Mouse (Mus musculus) 3134 (cell line): Measurements from ENCODE around the gene Asphd2.
"Not testable (repeated sequence)": the region's sequence is repeated elsewhere in the genome, so short reads cannot be mapped to it uniquely, and the experiment has no call there.

Experiments
- DNase-seq: peaks from one replicate; pipeline ENCODE4 v3.0.0-alpha.2; 2011; ENCODE audit warnings: low spot score; ENCODE audit not compliant: insufficient read length; ENCODE audit errors: extremely low read depth

Asphd2 gene

DNA sequence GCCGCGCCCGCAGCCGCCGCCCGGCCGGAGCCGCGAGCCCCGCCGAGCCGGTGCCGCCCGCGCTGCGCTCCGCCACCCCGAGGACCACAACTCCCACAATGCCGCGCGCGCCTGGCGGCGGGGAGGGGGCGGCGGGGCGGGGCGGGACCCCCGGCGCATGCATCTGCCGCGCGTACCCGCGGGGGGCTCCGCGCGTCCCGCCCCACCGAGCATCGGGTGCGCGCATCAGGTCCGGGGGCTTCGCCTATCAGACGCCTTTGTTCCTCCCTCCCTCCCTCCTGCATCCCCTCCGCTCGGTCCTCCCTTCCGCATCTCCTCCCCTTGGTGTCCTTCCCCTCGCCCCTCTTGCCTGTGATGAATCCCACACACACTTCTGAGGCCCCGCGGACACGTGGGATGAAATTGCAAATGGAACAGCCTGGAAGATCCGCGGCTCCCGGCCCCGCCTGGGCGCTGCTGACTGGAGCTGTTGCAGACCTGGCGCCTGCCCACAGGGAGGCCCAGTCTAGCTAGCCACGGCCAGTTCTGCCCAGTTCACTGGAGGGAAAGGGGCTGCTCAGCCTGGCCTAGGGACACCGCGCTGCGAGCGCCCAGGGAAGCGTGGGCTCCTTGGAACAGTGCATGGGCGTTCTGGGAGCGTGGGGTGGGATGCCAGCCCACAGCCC lies at the start of gene Asphd2:
Gene Asphd2 (minus strand): TSS at position 88 of the 665 bp plus-strand sequence.
- DNase-seq: no peak

DNA sequence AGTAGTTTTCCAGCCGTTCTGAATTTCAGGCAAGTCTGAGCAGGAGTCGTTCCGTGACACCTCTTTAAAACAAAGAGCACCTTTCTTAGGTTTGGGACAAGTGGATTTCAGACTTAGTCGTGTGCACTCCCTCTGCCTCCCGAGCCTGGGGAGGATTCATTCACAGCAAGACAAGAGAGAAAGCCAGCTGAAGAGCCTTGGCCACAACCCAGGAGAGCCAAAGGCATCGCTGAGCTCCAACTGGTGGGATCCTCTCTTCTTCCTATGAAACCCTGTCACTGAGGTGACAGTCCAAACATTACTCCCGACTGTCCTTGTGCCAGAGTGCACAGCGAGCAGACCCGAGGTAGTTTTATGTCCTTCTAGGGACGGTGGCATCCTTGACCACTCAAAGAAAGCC lies 43.9 kb upstream of the Asphd2 start:
- no peak for DNase-seq

DNA sequence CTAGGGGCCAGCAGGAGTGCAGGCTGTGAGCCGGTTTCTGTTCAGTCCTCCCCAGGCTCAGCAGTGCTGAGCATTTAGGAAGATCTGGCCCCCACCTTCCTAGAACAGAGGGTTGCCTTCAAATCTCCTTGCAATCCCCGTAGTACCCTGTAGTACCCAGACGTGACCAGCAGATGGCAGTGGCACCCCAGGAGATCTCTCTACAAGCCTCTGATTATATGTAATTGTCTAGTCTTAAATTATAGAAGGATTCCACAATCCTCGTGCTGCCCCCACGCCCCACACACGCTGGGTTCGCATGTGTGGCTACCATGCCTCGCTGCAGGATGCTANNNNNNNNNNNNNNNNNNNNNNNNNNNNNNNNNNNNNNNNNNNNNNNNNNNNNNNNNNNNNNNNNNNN lies 38.3 kb upstream of the Asphd2 start:
- peak; percentile 34 for DNase-seq

DNA sequence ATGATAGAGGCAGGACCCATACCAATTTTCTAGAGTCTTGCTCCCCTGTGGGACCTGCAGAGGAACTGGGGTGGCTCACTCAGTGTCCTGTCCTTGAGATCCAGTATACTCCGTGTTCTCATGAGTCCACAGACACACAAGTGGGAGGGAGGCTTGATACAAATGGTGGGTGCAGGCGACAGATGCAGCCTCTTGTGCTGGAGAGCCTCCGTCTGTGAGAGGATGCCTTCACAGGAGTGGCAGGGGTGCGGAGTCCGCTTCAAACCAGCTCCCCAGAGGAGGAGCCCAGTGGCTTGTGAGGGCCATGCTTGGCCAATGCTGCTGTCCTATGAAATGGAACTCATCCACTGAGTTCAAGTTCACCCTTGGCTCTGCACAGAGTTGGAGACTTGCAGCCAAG lies 37.4 kb upstream of the Asphd2 start:
- no peak for DNase-seq

DNA sequence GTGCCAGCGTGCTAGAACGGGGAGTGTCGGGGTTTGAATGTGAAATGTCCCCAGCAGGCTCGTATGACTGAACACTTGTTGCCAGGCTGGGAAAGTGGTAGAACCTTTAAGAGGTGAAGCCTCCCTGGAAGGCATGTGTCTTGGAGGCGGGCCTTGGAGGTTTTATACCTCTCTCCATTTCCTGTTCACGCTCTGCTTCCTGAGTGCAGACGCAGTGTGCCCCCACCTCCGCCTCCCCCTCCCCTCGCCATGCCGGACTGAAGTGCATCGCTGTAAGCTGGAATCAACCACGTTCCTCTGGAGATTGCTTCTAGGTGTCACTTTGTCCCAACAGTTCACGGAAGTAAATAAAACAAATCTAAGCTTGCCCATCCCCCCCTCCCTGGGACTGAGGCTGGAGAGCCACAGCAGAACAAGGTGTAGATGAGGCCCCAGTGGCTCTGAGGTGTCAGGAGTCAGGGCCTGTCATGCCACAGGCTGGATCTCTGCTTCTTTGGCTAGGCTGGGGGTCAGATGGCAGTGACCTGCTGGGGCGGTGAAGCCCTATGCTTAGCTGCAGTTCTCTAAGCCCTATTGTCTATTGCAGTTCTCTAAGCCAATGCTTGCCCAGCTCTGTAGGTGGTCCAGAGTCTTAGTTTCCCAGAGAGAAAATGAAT lies 36.6 kb upstream of the Asphd2 start:
- DNase-seq: no peak

DNA sequence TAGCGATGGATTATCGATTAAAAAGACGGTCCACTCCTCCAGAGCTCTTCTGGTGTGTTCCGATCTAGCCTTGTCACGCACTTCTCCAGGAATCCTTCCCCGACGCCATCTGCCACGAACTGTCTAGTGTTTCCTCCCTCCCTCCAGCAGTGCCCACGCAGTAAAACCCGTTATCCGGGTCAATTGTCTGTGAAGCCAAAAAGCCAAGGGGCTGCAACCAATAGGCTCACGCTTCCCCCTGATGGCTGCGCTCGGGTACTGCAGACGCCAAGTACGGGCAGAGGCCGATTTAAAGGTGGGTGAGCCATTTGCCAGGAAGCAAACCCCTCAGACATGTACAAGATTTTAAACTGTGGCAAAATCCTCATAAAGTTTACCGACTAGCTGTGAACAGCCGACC lies 34.3 kb upstream of the Asphd2 start:
- no peak for DNase-seq

DNA sequence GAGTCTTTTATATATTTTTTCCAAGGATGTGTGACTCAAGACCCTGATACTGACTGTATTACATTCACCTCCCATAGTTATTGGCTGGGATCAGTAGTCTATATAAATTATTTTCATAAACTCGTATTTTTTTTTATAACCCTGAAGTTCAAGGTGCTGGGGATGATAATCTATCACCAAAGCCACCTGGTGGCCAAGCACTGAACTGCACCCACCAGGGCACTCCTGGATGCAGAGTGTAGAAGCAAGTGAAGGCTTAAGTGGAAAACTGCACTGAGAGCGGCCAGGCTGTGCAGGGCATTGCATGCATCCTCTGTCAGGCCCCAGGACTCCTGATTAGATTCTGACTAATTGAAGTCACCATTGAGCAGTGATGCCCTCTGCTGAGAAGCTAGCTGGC lies 32.6 kb upstream of the Asphd2 start:
- DNase-seq: no peak

DNA sequence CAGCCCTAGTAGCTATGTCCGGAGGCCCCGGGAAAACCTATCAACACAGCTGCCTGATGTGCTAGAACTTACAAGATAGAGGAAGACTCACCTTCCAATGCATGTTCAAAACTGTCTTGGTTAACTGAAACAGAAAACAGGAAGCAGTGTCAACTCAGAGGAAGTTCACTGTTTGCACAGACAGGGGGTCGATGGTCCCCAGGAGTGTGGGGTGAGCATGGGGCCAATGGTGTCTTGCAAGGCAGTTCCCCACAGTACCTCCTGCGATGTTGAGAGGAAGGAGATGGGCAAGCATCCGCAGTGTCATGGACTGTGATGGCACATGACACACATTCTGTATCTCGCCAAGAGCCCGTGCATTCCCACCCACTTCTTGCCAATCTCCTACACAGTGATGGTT lies 32.0 kb upstream of the Asphd2 start:
- no peak for DNase-seq

DNA sequence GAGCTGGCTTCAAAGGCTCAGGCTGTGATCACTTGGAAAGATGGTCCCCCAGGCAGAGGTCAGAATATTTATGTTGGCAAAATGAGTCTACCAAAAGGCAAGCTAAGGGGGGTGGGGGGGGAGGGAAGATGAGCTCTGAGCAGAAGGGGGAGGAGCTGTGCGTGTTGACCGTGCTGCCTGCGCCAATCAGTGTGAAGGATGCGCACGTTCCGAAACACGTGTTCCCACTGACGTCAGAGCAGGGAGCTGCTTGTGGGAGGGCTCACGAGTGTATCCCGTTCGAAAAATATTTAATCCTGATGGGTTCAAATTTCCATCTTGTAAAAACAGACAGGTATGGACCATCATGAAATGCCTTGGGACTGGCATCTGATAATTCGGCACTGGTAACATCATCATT lies 24.9 kb upstream of the Asphd2 start:
- DNase-seq: no peak

DNA sequence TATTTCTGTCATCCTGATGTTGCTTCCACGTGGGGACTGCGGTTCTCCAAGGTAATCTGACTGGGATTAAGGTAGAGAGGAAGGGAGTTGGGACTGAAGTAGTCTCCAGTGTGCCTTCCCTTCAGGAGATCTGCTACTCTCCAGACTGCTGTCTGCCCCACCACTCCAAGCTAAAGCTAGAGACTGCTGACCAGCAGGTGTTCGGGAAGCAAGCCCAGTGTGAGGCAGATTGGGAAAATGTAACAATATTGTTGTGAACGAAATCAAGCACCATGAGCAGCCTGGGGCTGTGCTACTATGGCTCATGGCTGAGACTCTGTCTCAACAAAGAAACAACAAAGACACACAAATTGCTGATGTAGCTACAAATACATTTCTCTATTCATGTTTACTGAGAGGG lies 23.4 kb upstream of the Asphd2 start:
- no peak for DNase-seq

DNA sequence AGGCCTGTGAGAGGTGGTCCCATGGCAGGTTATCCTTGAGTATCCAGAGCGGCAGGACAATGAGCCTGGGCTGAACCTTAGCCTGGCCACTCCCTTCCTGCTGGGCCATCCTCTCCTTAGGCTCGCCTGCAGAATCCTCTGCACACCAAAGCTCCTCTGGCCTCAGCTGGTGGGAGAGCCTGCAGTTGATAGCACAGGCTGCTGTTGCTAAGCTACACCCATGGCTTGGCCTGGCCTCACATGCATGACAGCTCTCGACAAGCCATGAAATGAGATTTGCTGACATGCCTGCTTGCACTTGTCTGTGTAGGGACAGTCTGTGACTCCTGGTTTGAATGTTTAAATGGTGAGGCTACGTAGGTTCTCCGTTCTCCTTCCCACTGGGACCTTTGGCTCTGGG lies 22.0 kb upstream of the Asphd2 start:
- DNase-seq: no peak

DNA sequence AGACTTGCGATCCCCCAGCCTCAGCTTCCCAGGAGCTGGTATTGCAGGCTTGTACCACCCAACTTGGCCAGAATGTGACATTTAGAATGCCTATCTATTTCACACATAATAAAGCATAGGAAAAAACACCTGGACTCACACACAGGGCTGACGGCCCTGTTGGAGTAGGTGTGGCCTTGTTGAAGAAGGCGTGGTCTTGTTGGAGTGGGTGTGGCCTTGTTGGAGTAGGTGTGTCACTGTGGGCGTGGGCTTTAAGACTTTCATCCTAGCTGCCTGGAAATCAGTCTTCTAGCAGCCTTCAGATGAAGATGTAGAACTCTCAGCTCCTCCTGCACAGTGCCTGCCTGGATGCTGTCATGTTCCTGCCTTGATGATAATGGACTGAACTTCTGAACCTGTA lies 18.1 kb upstream of the Asphd2 start:
- DNase-seq: not testable (repeated sequence)

DNA sequence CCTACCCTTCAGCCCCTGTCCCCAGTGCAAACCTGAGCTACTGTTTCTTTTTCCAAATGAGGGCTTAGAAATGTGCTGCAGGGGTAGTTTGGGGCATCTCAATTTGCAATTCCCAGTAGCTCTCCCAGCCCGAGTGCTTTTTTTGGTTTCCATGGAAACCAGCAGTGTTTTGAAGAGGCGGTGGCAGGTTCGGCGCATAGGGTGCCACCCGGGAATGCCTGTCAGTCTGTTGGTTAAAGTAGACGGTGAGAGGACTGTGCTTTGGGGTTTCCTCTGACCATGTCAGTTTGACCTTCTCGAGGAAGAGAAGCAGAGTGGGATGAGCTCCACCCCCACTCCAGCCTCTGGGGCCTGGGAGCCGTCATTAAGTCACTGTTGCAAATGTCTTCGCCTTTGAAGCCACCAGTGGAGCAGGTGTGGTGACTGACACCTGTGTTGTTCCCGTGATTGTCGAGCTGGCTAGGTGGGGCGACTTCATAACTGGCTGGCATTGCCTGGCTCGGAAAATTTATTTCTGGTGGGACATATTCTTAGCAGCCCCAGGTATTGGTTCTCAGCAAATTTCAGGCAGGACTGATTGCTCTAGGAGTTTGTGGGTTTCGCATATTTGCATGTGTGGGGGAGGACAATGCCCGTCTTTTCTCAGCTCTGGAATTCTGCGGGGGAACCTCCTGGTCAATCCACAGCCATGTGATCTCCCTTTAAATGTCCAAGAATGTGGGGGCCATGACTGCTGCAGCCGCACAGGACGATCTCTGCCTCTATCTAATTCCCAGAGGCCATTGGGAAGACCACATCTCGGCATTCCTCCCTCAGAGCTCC lies 17.1 kb upstream of the Asphd2 start:
- no peak for DNase-seq

DNA sequence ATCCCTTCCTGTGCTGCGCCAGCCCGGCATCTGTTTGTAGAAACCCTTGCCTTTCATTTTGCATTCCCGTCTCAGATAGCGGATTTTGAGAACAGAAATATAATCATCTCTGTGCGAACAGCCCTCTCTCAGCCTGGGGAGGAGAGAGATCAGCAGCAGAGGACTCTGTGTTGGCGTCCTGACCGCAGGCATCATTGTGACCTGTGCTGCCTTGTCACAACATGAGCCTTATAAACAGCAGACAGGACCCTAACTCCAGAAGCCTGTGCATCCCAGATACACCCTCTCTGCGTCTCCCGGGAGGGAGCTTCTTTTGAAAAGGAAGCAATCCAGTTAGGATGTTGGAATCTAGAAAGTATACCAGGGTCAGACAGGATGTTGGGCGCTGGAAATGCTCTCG lies 16.4 kb upstream of the Asphd2 start:
- DNase-seq: no peak

DNA sequence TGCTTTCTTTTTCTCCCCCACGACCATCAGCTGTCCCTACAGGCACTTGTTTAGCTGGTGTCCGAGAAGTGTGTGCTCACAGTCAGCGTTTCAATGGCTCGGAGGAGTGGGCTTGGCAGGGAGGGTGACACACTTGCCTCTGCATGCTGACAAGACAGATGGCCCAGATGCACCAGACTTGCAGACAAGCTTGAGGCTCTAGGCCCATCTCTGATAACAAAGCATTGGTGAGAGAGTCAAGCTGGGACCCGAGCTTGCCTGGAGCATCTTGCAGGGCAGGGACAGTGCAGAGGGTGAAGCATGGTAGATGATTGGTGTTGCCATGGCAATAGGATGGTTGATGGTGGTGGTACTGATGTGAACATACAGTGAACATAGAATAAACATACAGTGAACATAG lies 14.6 kb upstream of the Asphd2 start:
- no peak for DNase-seq

DNA sequence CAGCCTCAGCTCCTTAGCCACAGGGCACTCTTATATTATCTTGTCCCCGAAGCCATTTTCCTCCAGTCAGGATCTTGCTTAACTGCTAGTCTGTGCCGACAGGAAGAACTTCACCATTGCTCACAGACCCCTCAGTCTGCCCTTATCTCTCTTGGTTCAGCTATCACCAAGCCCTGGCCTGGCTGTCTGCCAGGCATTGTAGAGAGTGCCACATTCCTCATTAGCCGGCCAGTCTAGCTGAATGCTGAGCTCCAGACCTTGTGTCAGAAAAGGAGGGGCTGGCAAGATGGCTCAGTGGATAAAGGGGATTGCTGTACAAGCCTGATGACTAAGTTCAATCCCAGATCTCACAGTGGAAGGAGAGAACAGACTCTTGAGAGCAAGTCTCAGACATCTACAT lies 11.4 kb upstream of the Asphd2 start:
- no peak for DNase-seq

DNA sequence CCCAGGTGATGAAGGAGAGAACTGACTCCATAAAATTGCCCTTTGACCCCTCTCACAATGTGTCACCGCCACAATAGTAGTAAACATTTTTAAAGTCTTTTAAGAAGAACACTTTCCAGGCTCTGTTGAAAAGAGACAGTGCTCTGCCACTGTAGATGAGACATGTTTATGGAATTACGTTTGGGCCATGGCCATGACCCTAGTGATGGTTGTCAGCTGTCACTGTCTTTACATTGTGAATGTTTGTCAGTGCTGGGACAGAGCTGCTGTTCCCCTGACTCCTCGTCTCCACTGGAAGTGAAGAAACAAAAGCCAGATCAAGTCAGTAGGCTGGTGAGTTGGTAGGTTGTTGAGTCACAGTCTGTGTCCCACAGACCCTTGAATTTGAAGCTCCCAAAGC lies 7.8 kb upstream of the Asphd2 start:
- no peak for DNase-seq

DNA sequence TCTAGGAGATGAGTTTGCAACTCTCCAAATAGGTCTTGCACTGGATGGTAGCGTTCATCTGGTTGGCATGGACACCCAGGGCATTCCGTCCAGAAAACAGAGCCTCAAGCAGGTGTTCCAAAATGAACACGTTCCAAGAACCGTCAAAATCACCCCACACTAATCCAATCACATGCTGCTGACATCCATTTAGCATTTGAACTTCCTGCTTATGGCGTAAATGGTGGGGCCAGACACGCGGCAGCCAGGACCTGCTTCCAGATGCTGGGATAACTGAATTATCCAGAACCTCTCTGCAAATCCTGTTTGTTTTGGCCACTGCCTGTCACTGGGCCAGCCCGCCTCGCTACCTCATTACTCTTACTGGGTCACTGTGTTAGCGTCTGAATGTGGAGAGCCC lies 4.6 kb upstream of the Asphd2 start:
- DNase-seq: no peak

DNA sequence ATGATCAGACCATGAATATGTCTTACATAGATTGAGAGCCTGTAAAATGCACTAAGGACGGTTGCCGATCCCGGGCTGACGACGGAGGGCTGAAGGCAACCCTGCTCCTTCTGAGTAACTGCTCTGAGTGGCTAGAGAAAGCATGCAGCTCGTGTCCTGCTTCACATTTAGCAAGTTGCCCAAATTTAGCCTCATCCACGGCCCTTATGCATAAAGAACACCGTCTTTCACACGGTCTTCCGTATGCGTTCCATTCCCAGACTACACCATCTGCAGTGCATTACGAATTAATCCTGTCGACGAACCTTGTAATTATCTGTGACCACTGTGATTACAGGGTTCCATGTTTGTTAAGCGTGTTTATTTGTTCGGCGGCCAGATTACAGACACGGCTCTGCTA lies 1.4 kb upstream of the Asphd2 start:
- DNase-seq: no peak

DNA sequence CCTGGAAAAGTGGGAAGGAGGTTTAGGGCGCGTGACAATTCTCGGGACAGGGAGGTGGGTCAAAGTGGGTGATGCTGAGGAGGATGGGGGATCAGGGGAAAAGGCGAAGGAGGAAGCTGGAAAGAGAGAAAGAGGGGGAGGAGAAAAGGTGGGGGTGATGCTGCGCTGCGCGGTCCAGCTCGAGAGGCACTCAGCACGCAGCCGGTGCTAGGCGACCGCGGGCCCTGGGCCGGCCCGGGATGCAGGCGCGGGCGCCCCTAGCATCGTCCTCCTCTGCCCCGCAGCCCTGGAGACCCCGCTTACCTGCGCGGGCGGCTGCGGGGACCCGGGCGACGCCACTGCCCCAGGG lies 277 bp downstream of the Asphd2 start:
- no peak for DNase-seq

DNA sequence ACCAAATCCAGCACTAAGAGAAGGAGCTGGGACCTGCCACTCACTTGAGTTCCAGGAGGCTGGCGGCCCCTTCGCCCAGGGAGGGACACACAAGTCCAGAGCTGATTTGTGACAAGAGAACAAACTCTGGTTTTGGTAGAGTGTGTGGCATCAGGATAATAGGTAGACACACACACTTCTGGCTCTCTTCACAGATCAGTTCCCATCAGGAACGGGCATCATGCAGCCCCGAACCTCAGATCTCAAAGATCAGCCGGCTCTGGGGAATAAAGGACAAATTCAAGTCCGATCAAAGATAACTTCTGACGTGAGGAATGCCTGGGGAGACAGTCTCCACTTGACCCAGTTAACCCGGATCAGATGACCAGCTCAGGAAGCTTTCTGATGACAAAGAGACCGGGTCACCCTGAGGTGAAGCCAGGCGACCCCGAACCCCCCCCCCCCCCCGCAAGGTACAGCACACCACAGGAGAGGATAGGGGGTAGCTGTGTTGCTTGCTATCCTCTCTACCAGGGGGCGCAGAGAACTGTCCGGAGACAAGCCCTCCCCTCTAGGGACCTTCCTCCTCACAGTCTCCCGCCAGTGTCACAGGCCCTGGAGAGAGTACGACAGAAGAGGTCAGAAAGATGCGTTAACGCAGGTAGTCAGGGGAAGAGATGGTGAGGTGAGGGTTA lies 788 bp downstream of the Asphd2 start:
- DNase-seq: no peak
